In genomic region chr6:147922506-147922905, GRCm38 (mm10) we compare ENCODE assay signal across 28 mouse cellular contexts.
"Had no signal": no experiment of that assay in that cellular context is flagged by ENCODE, and none has a peak within 500 bp of the region (broad histone marks: within the 10 kb centered on the region; RNA-seq: fewer than 3 reads in every experiment).

No protein-coding gene starts in this region.

- H3K9me3 ChIP-seq: embryonic facial prominence, embryonic 10.5 days; embryonic facial prominence, embryonic 12.5 days; embryonic facial prominence, embryonic 13.5 days; embryonic facial prominence, embryonic 15.5 days; forebrain, embryonic 10.5 days; forebrain, embryonic 12.5 days; forebrain, embryonic 13.5 days; forebrain, embryonic 15.5 days had no signal

- DNase-seq: cerebellum, adult 18-20 months; cerebellum, adult 2 months; cerebellum, adult 8-10 months; cerebellum, adult 9-10 months; cerebellum, adult 9-11 months; cerebellum, postnatal 10 days; cerebellum, postnatal 14 days; cerebellum, postnatal 25 days; cerebellum, postnatal 36 days; embryo, embryonic 11 days; forebrain, postnatal 0 days; gastrocnemius, adult 2 months; gastrocnemius, postnatal 10 days; gastrocnemius, postnatal 14 days; gastrocnemius, postnatal 25 days; gastrocnemius, postnatal 36 days; heart, adult 18-20 months had no signal

- H3K36me3 ChIP-seq: embryonic facial prominence, embryonic 10.5 days; embryonic facial prominence, embryonic 12.5 days; embryonic facial prominence, embryonic 13.5 days; embryonic facial prominence, embryonic 15.5 days; forebrain, embryonic 10.5 days; forebrain, embryonic 12.5 days; forebrain, embryonic 15.5 days had no signal

- H3K27ac ChIP-seq: embryonic facial prominence, embryonic 10.5 days; embryonic facial prominence, embryonic 12.5 days; embryonic facial prominence, embryonic 13.5 days; embryonic facial prominence, embryonic 15.5 days; forebrain, embryonic 10.5 days; forebrain, embryonic 12.5 days; forebrain, embryonic 13.5 days; forebrain, embryonic 15.5 days; gastrocnemius, adult 2 months had no signal

- ATAC-seq: forebrain, embryonic 13.5 days; forebrain, embryonic 14.5 days; forebrain, embryonic 15.5 days; forebrain, embryonic 16.5 days; forebrain, postnatal 0 days had no signal

- H3K4me3 ChIP-seq: embryonic facial prominence, embryonic 10.5 days; embryonic facial prominence, embryonic 12.5 days; embryonic facial prominence, embryonic 13.5 days; embryonic facial prominence, embryonic 15.5 days; erythroblast, embryonic 14.5 days; forebrain, embryonic 10.5 days; forebrain, embryonic 12.5 days; forebrain, embryonic 13.5 days; forebrain, embryonic 15.5 days; gastrocnemius, adult 2 months had no signal

- H3K4me2 ChIP-seq: embryonic facial prominence, embryonic 12.5 days; embryonic facial prominence, embryonic 13.5 days; embryonic facial prominence, embryonic 15.5 days; forebrain, embryonic 12.5 days; forebrain, embryonic 13.5 days; forebrain, embryonic 15.5 days had no signal

- H3K4me1 ChIP-seq: embryonic facial prominence, embryonic 10.5 days; embryonic facial prominence, embryonic 12.5 days; embryonic facial prominence, embryonic 15.5 days; forebrain, embryonic 10.5 days; forebrain, embryonic 12.5 days; forebrain, embryonic 13.5 days had no signal

- H3K27me3 ChIP-seq: embryonic facial prominence, embryonic 12.5 days; embryonic facial prominence, embryonic 13.5 days; embryonic facial prominence, embryonic 15.5 days; forebrain, embryonic 12.5 days; forebrain, embryonic 13.5 days; forebrain, embryonic 15.5 days had no signal

- H3K9ac ChIP-seq: embryonic facial prominence, embryonic 12.5 days; embryonic facial prominence, embryonic 13.5 days; embryonic facial prominence, embryonic 15.5 days; forebrain, embryonic 12.5 days; forebrain, embryonic 13.5 days; forebrain, embryonic 15.5 days; forebrain, postnatal 0 days had no signal
